Comparison of ENCODE assay signal across 8 mouse cellular contexts in genomic region chr16:10447781-10448180, GRCm38 (mm10). TPM values are rescaled to one million over a fixed set of nuclear protein-coding genes. Genes with fewer than 3 reads are reported as not detected.
DNase-seq lines count a peak whose midpoint lies in the region; ATAC-seq and TF ChIP-seq lines count a peak whose summit lies in the region.

No protein-coding gene starts in this region.

- H3K9me3 ChIP-seq in kidney, postnatal 0 days (replicated peaks; ENCODE audit: low read length): no peaks in the 10 kb centered on the region
- H3K9me3 ChIP-seq in embryonic facial prominence, embryonic 14.5 days (ENCODE audit: control insufficient read depth, low read length): no peaks in the 10 kb centered on the region
- no peaks in the 10 kb centered on the region for H3K9me3 ChIP-seq in hindbrain, postnatal 0 days (ENCODE audit: low read length)
- H3K9me3 ChIP-seq in neural tube, embryonic 12.5 days: no peaks in the 10 kb centered on the region

- H3K27me3 ChIP-seq in kidney, postnatal 0 days (ENCODE audit: insufficient read depth, low read length): no peaks in the 10 kb centered on the region
- H3K27me3 ChIP-seq in embryonic facial prominence, embryonic 14.5 days (replicated peaks; ENCODE audit: control insufficient read depth, insufficient read depth, low read length): no peaks in the 10 kb centered on the region
- H3K27me3 ChIP-seq in hindbrain, postnatal 0 days (ENCODE audit: insufficient read depth, low read length): no peaks in the 10 kb centered on the region
- H3K27me3 ChIP-seq in neural tube, embryonic 12.5 days (replicated peaks): no peaks in the 10 kb centered on the region

- H3K4me3 ChIP-seq in kidney, postnatal 0 days (replicated peaks; ENCODE audit: low read depth, low read length): peak overlapping the region; percentile 38; the same call in 1 of the 2 replicates
- H3K4me3 ChIP-seq in embryonic facial prominence, embryonic 14.5 days (ENCODE audit: low read depth, low read length): peak overlapping the region; percentile 47
- peak overlapping the region; percentile 54 for H3K4me3 ChIP-seq in hindbrain, postnatal 0 days (ENCODE audit: low read length)
- H3K4me3 ChIP-seq in neural tube, embryonic 12.5 days: peak overlapping the region; percentile 45

- peak overlapping the region; percentile 55 for H3K4me2 ChIP-seq in kidney, postnatal 0 days (ENCODE audit: low read length)
- peak overlapping the region; percentile 86 for H3K4me2 ChIP-seq in embryonic facial prominence, embryonic 14.5 days (ENCODE audit: low read depth, low read length)
- peak overlapping the region; percentile 70 for H3K4me2 ChIP-seq in hindbrain, postnatal 0 days (ENCODE audit: low read depth, low read length)
- H3K4me2 ChIP-seq in neural tube, embryonic 12.5 days (replicated peaks): peak overlapping the region; percentile 71

- H3K36me3 ChIP-seq in kidney, postnatal 0 days (ENCODE audit: insufficient read depth, low read length): no peaks in the 10 kb centered on the region
- H3K36me3 ChIP-seq in embryonic facial prominence, embryonic 14.5 days (ENCODE audit: control insufficient read depth, insufficient read depth, low read length): no peaks in the 10 kb centered on the region
- H3K36me3 ChIP-seq in hindbrain, postnatal 0 days (ENCODE audit: insufficient read depth, low read length): no peaks in the 10 kb centered on the region
- no peaks in the 10 kb centered on the region for H3K36me3 ChIP-seq in neural tube, embryonic 12.5 days

- 38% methylated on average over 2 of the region's 2 CpGs for WGBS in kidney, postnatal 0 days
- 52% methylated on average over 2 of the region's 2 CpGs for WGBS in embryonic facial prominence, embryonic 14.5 days
- 72% methylated on average over 2 of the region's 2 CpGs for WGBS in hindbrain, postnatal 0 days
- 80% methylated on average over 2 of the region's 2 CpGs for WGBS in neural tube, embryonic 12.5 days

- no peak for DNase-seq in kidney, postnatal 0 days (ENCODE audit: low spot score)
- no peak for DNase-seq in kidney, postnatal 14 days
- no peak for DNase-seq in embryonic facial prominence, embryonic 14.5 days (ENCODE audit: low spot score)
- no peak for DNase-seq in hindbrain, postnatal 0 days (ENCODE audit: low spot score)
- no peak for DNase-seq in MN1 (ENCODE audit: low spot score)
- DNase-seq in adrenal gland, adult (ENCODE audit: inconsistent age in 2 of 2, low spot score in 1 of 2): no peak
- DNase-seq in testis, postnatal 14 days (ENCODE audit: low spot score): no peak

- TF ChIP-seq CTCF in kidney, postnatal 0 days (IDR thresholded peaks at IDR 0.05; ENCODE audit: low read depth): no peak
- TF ChIP-seq CTCF in hindbrain, postnatal 0 days (IDR thresholded peaks at IDR 0.05; ENCODE audit: low read depth): no peak

- H3K9ac ChIP-seq in kidney, postnatal 0 days (ENCODE audit: low read depth, low read length): 0 out of 2 replicates have a peak overlapping the region, but pooled peaks have one; percentile 23
- peak overlapping the region; percentile 67 for H3K9ac ChIP-seq in embryonic facial prominence, embryonic 14.5 days (ENCODE audit: low read depth, low read length)
- H3K9ac ChIP-seq in hindbrain, postnatal 0 days (replicated peaks; ENCODE audit: low read length): peak overlapping the region; percentile 61
- peak overlapping the region; percentile 62; the same call in 1 of the 2 replicates for H3K9ac ChIP-seq in neural tube, embryonic 12.5 days

- no peak for ATAC-seq in kidney, postnatal 0 days (replicated peaks; ENCODE audit: low FRiP score, low read depth)
- no peak for ATAC-seq in embryonic facial prominence, embryonic 14.5 days (ENCODE audit: low read depth)
- no peak for ATAC-seq in hindbrain, postnatal 0 days
- peak; percentile 31; the same call in 1 of the 2 replicates for ATAC-seq in neural tube, embryonic 12.5 days (ENCODE audit: low FRiP score, low read depth)

- H3K4me1 ChIP-seq in kidney, postnatal 0 days (replicated peaks; ENCODE audit: insufficient read depth, low read length): 0 out of 2 replicates have a peak, but pooled peaks cover 7% of the 10 kb centered on the region
- H3K4me1 ChIP-seq in embryonic facial prominence, embryonic 14.5 days (ENCODE audit: control insufficient read depth, insufficient read depth, low read length): 0 out of 2 replicates have a peak, but pooled peaks cover 5% of the 10 kb centered on the region
- H3K4me1 ChIP-seq in hindbrain, postnatal 0 days (ENCODE audit: insufficient read depth, low read length): peaks cover 20% of the 10 kb centered on the region
- peaks cover 25% of the 10 kb centered on the region for H3K4me1 ChIP-seq in neural tube, embryonic 12.5 days

- no peak overlapping the region for H3K27ac ChIP-seq in kidney, postnatal 0 days
- H3K27ac ChIP-seq in embryonic facial prominence, embryonic 14.5 days (replicated peaks; ENCODE audit: low read depth, low read length): no peak overlapping the region
- H3K27ac ChIP-seq in hindbrain, postnatal 0 days: peak overlapping the region; percentile 71; the same call in 1 of the 2 replicates
- no peak overlapping the region for H3K27ac ChIP-seq in neural tube, embryonic 12.5 days

RNA-seq across cellular contexts. Expression of gene Tvp23a, which starts 0.6 kb away (rescaled TPM):
- 5.9 and 6.9 TPM in 2 replicates for polyA plus RNA-seq in kidney, postnatal 0 days (2015; fragmentation: Nextera tagmentation; extraction: Ambion mirVana)
- 13.2 and 14.7 TPM in 2 replicates for polyA plus RNA-seq in embryonic facial prominence, embryonic 14.5 days (2014; fragmentation: Nextera tagmentation; extraction: Ambion mirVana)
- total RNA-seq in hindbrain, postnatal 0 days (2014; rRNA removed): 58.2 and 75.5 TPM in 2 replicates
- 36.9 and 38.5 TPM in 2 replicates for polyA plus RNA-seq in hindbrain, postnatal 0 days (2015; fragmentation: Nextera tagmentation; extraction: Ambion mirVana)
- polyA plus RNA-seq in neural tube, embryonic 12.5 days (2016; fragmentation: Nextera tagmentation; extraction: Ambion mirVana): 33.2 and 33.8 TPM in 2 replicates

RNA-seq across cellular contexts. Expression of gene Ciita, which starts 32.1 kb away (rescaled TPM):
- polyA plus RNA-seq in kidney, postnatal 0 days (2015; fragmentation: Nextera tagmentation; extraction: Ambion mirVana): 0.93 and 0.95 TPM in 2 replicates
- 0.29 and 0.35 TPM in 2 replicates for polyA plus RNA-seq in embryonic facial prominence, embryonic 14.5 days (2014; fragmentation: Nextera tagmentation; extraction: Ambion mirVana)
- total RNA-seq in hindbrain, postnatal 0 days (2014; rRNA removed): 0.07 TPM in 1 of 2 replicates, not detected in the other
- 0.14 and 0.18 TPM in 2 replicates for polyA plus RNA-seq in hindbrain, postnatal 0 days (2015; fragmentation: Nextera tagmentation; extraction: Ambion mirVana)
- polyA plus RNA-seq in neural tube, embryonic 12.5 days (2016; fragmentation: Nextera tagmentation; extraction: Ambion mirVana): 0.33 and 0.45 TPM in 2 replicates

RNA-seq across cellular contexts. Expression of gene Nubp1, which starts 36.0 kb away (rescaled TPM):
- polyA plus RNA-seq in kidney, postnatal 0 days (2015; fragmentation: Nextera tagmentation; extraction: Ambion mirVana): 55.7 and 57.7 TPM in 2 replicates
- 49.0 and 52.6 TPM in 2 replicates for polyA plus RNA-seq in embryonic facial prominence, embryonic 14.5 days (2014; fragmentation: Nextera tagmentation; extraction: Ambion mirVana)
- total RNA-seq in hindbrain, postnatal 0 days (2014; rRNA removed): 29.0 and 41.7 TPM in 2 replicates
- 32.4 and 32.9 TPM in 2 replicates for polyA plus RNA-seq in hindbrain, postnatal 0 days (2015; fragmentation: Nextera tagmentation; extraction: Ambion mirVana)
- 54.3 and 55.5 TPM in 2 replicates for polyA plus RNA-seq in neural tube, embryonic 12.5 days (2016; fragmentation: Nextera tagmentation; extraction: Ambion mirVana)

RNA-seq across cellular contexts. Expression of gene Tekt5, which starts 52.5 kb away (rescaled TPM):
- polyA plus RNA-seq in kidney, postnatal 0 days (2015; fragmentation: Nextera tagmentation; extraction: Ambion mirVana): 1.1 and 1.2 TPM in 2 replicates
- polyA plus RNA-seq in embryonic facial prominence, embryonic 14.5 days (2014; fragmentation: Nextera tagmentation; extraction: Ambion mirVana): 2.3 and 3.9 TPM in 2 replicates
- 8.6 and 10.2 TPM in 2 replicates for total RNA-seq in hindbrain, postnatal 0 days (2014; rRNA removed)
- polyA plus RNA-seq in hindbrain, postnatal 0 days (2015; fragmentation: Nextera tagmentation; extraction: Ambion mirVana): 24.7 and 28.2 TPM in 2 replicates
- polyA plus RNA-seq in neural tube, embryonic 12.5 days (2016; fragmentation: Nextera tagmentation; extraction: Ambion mirVana): 0.65 and 0.82 TPM in 2 replicates
